Mouse (Mus musculus) splenic B cell, adult 2 months (primary cell): ENCODE measurements around the gene G430095P16Rik.

Experiments used
- DNase-seq: peaks from one replicate; pipeline ENCODE4 v3.0.0-alpha.2; 2011; ENCODE audit warnings: low read depth, low spot score
- H3K27me3 ChIP-seq: 2 replicates; pipeline ENCODE4 v1.6.1; 2012; ENCODE audit warnings: mild to moderate bottlenecking, low read length, moderate library complexity, mixed read lengths; ENCODE audit not compliant: control insufficient read depth, poor library complexity, insufficient read depth, severe bottlenecking
- H3K36me3 ChIP-seq: 2 replicates; pipeline ENCODE4 v1.6.1; 2012; ENCODE audit warnings: mild to moderate bottlenecking, low read length, moderate library complexity, mixed read lengths; ENCODE audit not compliant: control insufficient read depth, poor library complexity, insufficient read depth, severe bottlenecking

Gene G430095P16Rik

DNA sequence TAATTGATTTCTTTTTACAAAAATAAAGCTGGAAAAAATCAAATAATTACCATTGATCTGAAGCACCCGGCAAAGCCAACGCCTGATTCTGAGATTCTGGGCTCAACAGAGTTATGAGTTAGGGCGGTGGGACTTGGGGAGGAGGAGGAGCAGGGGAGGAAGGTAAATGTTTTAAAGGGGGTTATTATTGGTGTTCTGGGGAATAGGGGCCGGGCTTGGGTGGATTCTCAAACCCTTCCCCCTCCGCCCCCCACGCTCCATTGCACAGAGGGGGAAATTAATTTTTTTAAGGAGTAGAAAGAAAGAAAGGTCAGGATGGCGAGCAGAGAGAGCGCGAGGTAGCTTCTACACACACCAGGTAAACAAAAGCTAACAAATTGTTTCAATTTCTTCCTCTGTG is 50.5 kb downstream of the G430095P16Rik start:
- no peaks in the 10 kb centered on the region for H3K27me3 ChIP-seq
- DNase-seq: no peak
- H3K36me3 ChIP-seq: no peaks in the 10 kb centered on the region

DNA sequence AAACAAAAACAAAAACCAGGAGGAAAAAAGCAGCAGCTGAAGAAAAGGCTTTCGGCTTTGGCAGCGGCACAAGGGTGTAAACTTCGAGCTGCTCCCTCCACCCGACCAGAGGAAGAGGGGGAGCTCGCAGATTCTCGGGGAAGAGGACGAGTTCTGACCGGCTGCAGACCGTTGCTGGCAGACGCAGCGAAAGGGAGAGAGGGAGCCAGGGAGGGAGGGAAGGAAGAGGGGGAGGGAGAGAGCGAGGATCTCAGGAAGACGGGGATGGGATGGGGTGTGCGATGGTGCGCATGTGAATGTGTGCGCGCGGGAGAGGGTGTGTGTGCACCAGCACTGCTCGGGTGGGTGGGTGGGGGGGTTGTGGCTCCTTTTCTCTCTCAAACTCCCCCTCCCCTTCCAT is 51.0 kb downstream of the G430095P16Rik start:
- no peaks in the 10 kb centered on the region for H3K36me3 ChIP-seq
- no peak for DNase-seq

DNA sequence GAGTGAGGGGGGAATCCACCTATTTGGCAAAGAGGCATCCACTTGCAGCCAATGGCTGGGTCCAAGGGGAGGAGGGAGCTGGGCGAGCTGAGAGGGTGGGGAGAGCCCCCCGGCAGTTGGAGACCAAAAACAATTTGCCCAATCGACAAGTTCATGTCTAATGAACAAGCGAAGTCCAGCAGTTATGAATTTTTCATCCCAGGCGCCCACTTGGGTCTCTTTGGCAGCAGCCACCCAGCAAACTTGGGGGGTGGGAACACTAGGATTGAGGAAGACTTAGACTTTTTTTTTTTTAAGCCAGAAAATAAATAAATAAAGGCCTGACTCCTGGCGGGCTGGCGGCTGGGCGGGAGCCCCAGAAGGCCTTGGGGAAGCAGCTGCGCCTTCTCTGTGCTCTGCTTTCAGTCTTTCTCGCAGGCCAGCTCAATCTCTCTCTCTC is 51.7 kb downstream of the G430095P16Rik start:
- Histone ChIP-seq H3K36me3 (no peaks in the 10 kb centered on the region), H3K27me3 (no peaks in the 10 kb centered on the region)
- no peak for DNase-seq

More for the DNA sequence above, 51.0 kb downstream of the G430095P16Rik start:
- H3K27me3 ChIP-seq: no peaks in the 10 kb centered on the region

DNA sequence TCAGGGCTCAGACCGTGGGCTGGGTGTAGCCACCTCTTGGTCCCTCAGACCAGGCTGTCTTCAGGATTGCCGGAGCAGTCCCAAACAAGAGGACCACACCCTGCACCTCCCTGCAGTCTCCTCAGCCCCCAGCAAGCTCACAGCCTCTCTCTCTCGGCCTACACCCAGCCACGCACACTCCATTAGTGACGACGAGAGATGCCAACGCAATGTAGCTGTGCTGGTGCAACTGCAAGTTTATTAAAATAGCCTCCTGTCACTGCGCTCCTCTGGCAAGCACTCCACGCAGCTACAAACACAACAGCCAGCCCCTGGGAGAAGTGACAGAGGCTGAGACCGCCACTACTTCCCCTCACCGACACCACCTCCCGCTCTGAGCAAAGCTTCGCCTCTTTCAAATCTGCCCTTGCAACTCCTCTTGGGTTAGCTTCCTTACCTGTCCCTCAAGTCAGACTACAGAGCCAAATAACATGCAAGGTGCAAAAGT is 52.3 kb downstream of the G430095P16Rik start:
- no peak for DNase-seq
- no peaks in the 10 kb centered on the region for H3K27me3 ChIP-seq
- H3K36me3 ChIP-seq: no peaks in the 10 kb centered on the region

GRCm38 (mm10) chr8:84775621-84776113 is 52.9 kb downstream of the G430095P16Rik start:
- H3K36me3 ChIP-seq: no peaks in the 10 kb centered on the region
- no peak for DNase-seq

More at GRCm38 (mm10) chr8:84775621-84776113, 52.9 kb downstream of the G430095P16Rik start:
- no peaks in the 10 kb centered on the region for H3K27me3 ChIP-seq
